Mouse (Mus musculus): ENCODE measurements at regions not wholly inside any gene's neighbourhood (a gene's known extent, or its start where the extent isn't known, plus 50 kb on each side); places are given as distances from the start of the nearest gene placed in this dataset.

DNA sequence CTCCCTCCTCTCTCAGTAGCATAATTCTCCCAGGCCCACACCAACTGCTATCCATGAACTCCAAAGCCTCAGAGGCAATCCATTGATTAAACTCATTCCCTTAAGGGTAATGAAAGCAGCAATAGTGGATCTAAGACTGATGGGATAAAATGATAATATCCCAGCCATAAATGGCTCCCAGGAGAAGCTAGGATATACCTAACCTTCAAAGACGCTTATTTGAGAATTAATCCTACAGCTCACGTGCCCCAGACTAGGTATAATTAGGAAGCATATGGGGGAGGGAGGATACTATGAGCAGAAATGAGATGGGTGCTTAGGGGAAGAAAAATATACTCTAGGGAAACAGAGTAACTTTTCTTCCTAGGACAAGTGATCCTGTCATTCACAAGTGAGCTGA is 52.8 kb upstream of the Rnf32 start:
- DNase-seq (ENCODE audit: low spot score in 2 of 2): no peak

DNA sequence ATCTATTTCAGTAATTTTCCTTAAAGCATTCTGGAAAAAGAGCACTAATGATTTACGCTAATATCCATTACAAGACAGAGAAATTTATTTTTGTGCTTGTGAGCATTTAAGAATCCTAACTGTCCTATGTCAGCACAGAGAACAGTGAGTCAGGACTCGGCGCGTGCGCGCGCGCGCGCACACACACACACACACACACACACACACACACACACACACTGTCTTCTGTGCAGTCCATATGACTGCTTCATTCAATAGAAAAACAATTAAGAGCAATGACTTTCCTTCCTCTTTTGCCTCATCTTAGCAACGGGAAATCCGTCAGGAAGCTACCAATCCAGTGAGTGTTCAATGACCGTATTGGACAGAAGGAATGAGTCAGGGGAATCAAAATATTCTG is 53.3 kb upstream of the Rnf32 start:
- no peak for DNase-seq (ENCODE audit: low spot score in 2 of 2)

DNA sequence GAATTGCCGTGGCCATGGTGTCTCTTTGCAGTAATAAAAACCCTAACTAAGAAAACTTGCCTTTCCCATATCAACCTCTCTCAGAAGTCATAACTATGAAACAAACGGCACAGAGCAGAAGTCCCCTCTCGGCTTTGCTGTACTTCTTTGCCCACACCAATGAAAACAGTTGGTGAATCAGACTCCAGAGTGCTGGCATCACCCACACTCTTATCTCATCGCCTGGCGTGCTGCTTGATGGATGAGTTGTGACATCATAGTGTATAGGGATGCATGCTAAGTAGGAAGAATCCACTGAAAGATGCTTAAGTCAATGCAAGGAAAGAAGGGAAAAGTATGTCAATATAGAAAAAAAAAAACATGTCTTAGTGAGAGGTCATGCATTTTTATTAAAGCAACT is 58.3 kb upstream of the Rnf32 start:
- DNase-seq (ENCODE audit: low spot score in 2 of 2): no peak

DNA sequence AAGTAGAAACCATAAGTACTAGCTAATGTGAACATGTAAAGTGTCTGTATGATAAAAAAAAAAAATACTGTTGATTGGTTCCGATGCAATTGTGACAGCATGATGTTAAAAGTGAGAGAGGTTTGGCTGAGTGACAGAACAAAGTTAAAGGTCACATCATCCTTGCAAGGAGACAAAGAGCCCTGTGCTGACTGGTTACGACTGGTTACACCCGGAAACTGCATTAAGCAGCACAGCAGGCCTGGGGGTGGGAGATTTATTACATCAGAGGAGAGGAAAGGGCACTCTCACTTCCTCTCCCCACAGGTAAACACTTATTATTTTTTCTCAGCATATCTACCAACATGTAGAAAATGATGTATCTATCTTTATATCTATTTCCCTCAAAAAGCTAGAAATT is 63.5 kb upstream of the Rnf32 start:
- DNase-seq (ENCODE audit: low spot score in 2 of 2): no peak

DNA sequence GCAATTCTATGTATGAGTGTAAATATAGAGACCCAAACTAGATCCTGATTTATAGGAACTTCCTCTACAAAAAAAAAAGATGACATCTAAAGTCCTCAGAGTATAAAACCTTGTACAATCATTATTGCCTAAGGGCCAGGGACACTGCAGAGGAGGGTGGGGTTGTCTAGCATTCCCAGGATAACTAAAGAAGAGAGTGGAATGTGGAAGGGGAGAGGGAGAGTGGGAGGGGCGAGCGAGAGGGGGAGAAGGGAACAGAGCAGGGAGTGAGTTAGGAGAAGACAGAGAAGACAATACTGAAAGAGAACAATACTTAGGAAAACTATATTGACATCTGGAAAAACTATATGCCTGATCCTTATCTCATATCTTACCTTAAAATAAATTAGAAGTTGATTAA is 64.0 kb upstream of the Rnf32 start:
- no peak for DNase-seq (ENCODE audit: low spot score in 2 of 2)

DNA sequence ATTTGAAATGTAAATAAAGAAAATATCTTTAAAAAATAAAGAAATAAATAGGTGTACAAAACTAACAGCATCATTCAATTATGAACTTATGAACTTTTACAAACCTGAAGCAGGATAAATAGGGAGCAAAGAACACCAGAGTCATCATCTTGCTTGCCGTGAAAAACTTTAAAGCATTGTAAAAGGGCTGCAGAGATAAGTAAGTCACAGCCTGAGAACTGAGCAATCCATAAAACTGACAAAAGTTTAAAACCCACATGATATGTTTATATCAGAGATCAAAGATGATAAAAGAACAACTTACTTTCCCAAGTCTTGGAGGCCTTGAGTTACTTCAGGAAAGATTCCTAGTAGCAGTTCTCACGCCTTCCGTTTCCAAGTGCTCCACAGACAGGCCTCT is 66.1 kb upstream of the Rnf32 start:
- no peak for DNase-seq (ENCODE audit: low spot score in 2 of 2)

DNA sequence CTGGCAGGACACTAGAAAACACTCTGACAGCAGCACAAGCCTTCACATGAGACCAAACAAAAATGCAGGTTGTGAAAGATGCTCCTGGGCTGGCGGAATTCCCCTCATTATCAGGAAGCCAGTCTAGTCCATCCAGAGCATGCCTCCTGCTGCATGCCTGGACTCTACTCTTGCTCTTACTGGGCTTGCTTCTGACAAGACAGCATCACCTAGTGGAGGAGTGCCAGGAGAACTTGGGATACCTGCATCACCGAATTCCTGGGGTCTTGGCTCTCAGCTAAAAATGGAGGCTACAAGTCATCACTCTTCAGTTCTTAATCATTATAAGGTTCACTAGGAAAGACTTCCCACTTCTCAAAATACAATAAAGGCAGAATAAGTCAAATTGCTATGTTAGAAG is 78.8 kb upstream of the Rnf32 start:
- no peak for DNase-seq (ENCODE audit: low spot score in 2 of 2)

DNA sequence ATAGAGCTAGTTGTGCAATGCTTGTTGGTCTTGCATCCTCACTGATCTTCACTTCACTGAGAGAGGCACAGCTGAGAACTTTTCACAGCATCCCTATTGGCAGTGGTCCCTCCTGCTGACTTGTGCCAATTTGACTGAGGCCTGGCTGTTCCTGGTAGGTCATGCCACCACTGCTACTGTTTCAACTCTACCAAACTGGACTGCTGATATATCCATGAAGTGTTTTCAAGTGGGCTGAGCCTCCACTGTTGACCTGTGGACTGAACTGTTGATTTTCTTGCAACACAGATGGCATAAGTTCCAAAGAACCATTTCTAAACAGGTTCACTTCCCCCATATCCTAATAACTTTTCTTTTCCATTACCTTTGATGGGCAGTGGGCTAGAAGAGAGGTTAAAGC is 83.3 kb upstream of the Rnf32 start:
- DNase-seq (ENCODE audit: low spot score in 2 of 2): no peak

DNA sequence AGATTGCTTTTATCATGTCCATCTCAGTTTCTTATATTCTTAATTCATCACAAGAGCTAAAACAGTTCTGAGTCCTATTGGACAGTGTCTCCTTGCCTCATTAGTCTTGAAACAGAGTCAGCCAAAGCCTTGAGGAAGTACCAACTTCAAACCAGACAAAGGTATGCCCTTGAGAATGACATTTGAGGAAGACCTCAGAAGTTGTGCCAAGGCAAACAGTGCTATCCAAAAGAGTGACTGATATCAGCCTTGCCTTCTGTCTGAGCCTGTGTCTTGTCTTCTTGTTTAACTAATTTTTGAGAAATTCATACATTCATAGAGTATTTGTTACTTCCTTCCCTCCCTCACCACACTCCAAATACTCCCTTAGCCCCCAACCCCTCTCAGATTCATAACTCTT is 88.5 kb upstream of the Rnf32 start:
- DNase-seq (ENCODE audit: low spot score in 2 of 2): no peak

DNA sequence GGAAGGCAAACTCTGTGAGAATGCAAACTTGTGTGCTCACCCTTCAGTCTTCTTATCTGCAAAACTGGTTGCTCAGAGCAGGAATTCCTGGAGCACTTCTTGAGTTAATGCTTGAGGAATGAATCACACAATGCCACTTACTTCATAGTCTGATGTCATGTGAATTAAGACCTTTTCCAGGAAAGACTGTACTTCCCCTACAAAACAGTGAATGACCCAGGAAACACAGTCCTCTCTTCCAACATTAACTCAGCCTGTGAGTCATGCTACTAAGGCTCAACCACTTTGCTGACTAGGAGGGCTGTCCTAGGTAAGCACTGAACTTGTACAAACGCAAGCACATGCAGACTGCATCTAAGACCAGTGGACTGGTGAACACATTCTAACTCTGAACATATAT is 112.5 kb upstream of the Rnf32 start:
- no peak for DNase-seq (ENCODE audit: low spot score in 2 of 2)

DNA sequence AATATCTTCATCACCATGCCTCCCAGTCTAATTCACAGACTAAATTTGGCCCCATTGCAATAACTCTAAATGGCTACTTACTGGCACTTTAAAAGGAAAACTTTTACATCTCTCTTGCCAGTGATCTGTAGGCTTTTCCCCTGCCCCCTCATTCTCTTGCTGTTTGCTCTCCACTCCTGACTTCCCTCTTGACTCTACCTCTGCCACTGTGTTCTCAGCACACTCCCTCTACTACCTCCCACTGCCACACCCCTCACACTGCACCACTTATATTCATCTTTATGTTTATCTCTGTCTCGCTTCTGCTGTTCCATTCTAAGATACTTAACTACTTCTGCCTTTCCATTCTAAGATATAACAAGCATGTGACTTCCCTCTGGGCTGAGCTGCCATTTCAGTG is 141.4 kb upstream of the Rnf32 start:
- no peak for DNase-seq (ENCODE audit: low spot score in 2 of 2)

DNA sequence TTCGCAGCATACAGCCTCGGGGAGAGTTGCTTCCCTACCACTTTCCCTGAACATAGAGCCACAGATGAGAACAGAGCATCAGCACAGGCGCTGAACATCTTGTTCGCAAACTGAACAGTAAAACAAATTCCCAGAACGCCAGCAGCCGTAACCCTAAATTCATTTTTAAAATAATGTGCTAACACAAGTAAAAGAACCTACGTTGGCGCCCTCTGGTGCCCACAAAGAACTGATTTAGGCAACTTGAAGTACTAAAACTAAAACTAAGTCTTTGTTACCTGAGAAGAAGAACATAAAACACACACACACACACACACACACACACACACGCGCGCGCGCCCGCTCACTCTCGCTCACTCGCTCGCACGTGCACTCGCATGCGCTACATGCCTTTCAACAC is 159.2 kb upstream of the Rnf32 start:
- DNase-seq (ENCODE audit: low spot score in 2 of 2): no peak

DNA sequence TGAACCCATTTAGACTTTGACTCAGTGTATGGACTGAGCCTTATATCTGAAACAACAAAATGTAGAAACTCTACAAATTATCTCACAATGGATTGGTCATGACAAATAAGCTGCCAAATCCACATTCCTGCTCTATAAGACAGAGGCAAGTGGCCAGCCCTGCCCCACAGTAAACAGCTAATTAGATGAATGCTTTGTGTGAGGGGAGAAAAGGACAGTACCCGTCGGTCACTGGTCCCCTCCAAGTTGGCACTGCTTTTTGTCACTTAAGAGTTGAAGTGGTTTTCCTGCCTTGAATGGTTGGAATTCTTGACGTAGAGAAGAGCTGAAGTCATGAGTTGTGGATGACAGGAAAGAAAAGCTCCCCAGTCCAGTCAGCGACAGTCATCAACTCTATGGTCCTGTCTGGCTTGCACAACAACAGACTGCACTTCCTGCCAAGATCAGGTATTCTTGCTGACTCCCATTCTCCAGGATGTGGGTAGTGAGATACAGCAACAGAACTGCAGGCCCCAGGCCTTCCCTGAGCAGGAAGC is 162.3 kb upstream of the Rnf32 start:
- no peak for DNase-seq (ENCODE audit: low spot score in 2 of 2)

DNA sequence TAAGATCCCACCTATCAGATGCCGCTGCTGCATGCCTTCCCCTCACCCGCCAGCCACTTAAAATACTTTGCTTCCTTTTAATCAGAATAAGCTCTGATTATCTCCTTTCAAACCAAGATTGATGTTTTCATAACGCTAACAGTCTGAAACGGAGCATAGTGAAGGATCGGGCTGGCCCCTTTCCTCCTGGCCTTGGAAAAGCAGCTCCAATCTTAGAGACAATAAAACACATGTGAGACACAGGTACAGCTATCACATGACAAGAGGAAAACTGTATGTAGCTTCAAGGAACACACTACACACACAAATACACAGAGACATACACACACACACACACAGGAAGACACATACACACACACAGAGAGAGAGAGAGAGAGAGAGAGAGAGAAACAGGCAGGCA is 165.3 kb upstream of the Rnf32 start:
- DNase-seq (ENCODE audit: low spot score in 2 of 2): no peak

DNA sequence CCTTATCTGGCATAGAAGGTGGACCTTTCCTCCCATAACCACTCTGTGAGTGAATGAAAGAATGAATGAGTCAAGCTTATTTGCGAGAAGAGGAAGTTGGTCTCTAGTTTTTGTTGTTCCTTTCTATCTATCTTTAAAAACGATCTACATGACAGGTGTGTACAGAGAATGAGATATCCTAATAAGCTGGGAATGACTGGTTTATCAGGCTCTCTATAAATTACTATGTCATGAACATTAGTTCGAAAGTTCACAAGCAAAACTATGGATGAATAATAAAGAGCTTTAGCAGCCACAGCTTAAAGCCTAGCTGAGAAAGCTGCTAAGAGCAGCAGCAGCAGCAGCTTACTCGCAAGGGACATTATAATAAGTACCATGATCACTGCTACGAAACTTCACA is 165.8 kb upstream of the Rnf32 start:
- no peak for DNase-seq (ENCODE audit: low spot score in 2 of 2)

DNA sequence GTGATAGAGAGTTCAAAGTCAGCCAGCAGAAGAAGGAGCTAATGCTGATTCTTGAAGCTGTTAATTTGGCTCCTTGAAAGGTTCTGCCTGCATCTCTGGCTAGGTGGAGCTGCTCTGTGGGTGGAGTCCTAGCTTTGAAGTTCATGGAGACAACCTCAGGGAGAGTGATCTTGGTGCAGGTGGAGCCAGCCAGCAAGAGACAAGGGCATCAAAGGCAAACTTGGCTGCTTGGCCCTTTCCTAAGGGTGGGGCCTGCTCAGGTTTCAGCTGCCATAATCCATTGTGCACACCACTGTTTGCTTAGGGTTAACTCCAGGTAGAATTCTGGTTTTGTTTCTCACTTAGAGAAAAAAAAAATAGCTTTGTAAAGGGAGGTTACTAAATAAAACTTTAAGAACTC is 170.7 kb upstream of the Rnf32 start:
- DNase-seq (ENCODE audit: low spot score in 2 of 2): no peak

DNA sequence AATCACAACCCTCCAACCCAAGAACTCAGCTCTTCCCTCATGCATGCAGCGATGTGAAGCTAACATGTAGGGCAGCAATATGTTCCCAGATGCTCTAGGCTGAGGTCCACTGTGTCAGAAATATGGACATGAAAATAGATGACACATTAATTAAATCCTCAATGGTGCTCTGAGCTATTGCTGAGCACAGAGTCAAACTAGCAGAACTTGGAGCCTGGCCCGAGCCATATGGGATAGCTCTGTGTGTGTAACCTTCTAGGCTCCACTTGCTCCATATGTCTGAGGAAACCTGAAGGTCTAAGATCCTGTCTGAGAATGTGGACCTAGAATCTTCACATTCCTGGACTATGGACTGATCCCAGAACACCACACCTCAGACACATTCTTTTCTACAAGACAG is 203.0 kb upstream of the Rnf32 start:
- no peak for DNase-seq (ENCODE audit: low spot score in 2 of 2)

DNA sequence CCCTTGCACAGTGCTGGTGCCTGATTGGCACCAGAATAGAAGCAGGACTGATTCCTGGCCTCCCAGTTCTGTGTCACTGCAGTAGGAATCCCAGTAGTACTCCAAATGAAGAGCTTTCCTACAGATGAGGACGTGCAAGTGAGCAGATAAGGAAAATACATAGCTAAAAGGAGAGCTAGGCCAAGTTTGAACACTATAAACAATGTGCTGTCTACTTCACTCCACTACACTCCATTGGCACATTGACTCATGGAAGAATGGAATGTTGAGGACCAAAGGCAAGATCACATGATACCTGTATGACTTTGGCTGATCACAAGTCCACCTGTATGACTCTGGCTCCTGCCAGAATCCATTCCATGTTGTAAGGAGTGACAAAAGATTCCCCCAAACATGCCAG is 215.9 kb upstream of the Rnf32 start:
- DNase-seq (ENCODE audit: low spot score in 2 of 2): no peak

DNA sequence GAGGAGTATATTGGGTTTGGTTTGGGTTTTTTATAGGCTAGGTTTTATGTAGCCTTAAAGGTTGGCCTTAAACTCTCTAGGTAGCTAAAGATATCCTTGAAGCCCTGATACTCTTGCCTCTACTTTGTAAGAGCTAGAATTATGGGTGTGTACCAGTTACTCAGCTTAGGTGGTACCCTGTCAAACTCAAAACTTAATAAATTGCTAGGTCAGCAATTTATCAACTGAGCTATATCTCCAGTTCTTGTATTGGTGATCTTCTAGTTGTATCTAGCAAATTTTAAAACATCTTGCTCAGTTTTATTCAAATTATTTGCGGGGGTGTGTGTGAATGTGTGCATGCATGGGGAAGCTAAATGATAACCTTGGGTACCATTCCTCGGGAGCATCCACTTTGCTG is 225.4 kb upstream of the Rnf32 start:
- DNase-seq (ENCODE audit: low spot score in 2 of 2): no peak

DNA sequence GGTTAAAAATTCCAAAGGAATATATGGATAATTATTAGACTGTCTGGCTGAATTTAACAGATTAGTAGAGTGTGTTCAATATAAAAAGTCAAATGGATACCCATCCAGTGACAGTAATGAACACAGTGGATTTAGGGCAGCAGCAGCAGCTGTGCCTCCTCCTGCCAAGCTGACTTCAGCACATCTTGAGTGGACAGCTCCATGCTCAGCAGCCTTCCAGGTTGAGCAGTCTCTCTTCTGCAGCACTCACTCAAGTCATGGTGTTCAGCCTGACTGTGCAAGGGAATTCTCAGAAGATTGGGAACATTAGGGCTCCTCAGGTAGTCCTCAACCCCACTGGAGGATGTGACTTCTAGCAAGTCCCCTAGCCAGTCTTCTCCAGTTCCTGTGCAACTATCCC is 240.8 kb upstream of the Rnf32 start:
- DNase-seq (ENCODE audit: low spot score in 2 of 2): no peak

DNA sequence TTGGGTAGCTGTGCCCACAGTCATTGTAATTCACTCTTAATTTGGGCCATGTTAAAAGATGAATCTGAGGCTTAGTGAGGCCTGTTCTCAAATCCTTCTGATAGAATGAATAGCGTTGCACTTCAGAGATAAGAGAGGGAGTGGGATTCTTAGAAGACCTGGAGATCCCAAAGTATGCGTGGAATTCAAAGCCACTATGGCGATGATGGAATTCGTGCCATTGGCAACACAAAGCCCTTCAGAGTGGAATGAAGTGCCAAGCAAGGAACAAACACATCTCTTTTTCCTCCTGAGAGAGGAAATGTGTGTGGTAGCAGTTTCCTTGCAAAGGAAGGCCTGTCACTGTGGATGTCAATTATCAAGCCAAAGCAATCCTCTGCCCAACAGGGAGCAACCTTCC is 248.3 kb upstream of the Rnf32 start:
- no peak for DNase-seq (ENCODE audit: low spot score in 2 of 2)

DNA sequence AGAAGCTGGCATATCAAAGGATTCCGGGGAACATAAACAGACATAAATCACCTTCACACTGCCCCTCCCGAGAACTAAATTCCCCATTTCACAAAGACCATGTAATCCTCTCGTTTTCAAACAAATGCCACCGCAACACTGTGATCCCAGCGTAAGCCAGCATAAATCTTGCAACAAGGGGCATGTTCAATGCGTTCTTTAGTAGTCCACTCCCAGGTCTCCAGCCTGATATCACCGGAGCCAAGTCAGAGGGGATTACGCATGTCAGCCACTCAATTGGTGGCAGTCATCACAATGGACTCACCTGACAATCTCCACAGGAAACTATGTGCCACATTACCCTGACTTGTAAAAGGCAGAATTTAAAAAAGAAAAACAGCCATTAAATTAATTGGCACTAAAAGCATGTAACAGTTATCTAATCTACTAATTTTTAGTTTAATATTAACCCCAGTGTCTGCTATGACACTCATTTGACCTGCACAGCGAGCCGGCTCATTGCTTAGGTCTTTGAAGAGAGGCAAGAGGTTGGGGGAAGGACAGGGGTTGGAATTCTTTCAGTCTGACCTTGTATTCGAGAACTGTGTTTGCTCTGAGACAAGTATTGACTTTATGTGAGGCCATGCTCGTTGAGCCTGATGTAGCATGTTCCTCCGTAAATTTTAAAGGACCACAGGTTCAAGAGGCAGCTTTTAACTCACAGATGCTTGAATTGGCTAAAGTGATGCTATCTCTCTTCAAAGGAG is 252.0 kb upstream of the Rnf32 start:
- DNase-seq (ENCODE audit: low spot score in 2 of 2): no peak

DNA sequence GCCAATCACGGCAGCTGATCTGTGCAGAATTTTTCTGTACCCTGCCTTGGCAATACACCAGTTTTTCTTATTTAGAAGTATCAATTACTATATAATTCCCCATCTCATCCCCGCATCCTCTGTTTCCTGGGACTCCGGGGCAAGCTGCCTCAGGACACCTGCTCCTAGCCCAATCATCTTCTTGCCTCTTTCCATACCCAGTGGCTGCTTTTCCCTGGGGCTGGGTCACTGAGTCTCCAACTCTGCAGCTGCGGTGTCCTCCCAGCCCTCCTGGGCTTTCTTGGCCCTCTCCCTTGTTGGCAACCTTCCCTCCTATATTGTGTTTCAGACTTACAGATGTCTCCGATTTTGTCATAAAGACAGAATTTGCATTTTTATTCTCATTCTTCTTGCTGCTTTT is 254.8 kb upstream of the Rnf32 start:
- no peak for DNase-seq (ENCODE audit: low spot score in 2 of 2)
